9 mouse cellular contexts compared by ENCODE assay signal in genomic region chr9:119978811-119979441, GRCm38 (mm10). TPM values are rescaled to one million over a fixed set of nuclear protein-coding genes. Genes with fewer than 3 reads are reported as not detected.
DNase-seq lines count a peak whose midpoint lies in the region; ATAC-seq and TF ChIP-seq lines count a peak whose summit lies in the region.
"Had no signal": no experiment of that assay in that cellular context is flagged by ENCODE, and none has a peak within 500 bp of the region (broad histone marks: within the 10 kb centered on the region; RNA-seq: fewer than 3 reads in every experiment).

No protein-coding gene starts in this region.

- H3K27ac ChIP-seq in cerebellum, adult 2 months (ENCODE audit: insufficient read depth, low read length) = peak overlapping the region; percentile 24; the same call in 1 of the 2 replicates
- 0 out of 2 replicates have a peak overlapping the region, but pooled peaks have one; percentile 6 for H3K27ac ChIP-seq in liver, adult 2 months (replicated peaks; ENCODE audit: insufficient read depth, low read depth, low read length)
- peak overlapping the region; percentile 9; the same call in 1 of the 2 replicates for H3K27ac ChIP-seq in cortical plate, adult 2 months (ENCODE audit: insufficient read depth, low read length)

- peaks cover 60% of the 10 kb centered on the region for H3K79me2 ChIP-seq in liver, adult 2 months (ENCODE audit: control insufficient read depth, insufficient read depth, low read length)
- H3K79me2 ChIP-seq in myocyte (ENCODE audit: control insufficient read depth, insufficient read depth) = peaks cover 39% of the 10 kb centered on the region

- peak overlapping the region; percentile 24 for H3K4me2 ChIP-seq in myocyte (ENCODE audit: low read depth)

- no peak overlapping the region for H3ac ChIP-seq in myocyte (ENCODE audit: control insufficient read depth, insufficient read length)

- ATAC-seq in cerebellum, adult (ENCODE audit: insufficient number of reproducible peaks, low FRiP score, low TSS enrichment) = no peak

- H3K9ac ChIP-seq in liver, adult 2 months (ENCODE audit: low read depth, low read length) = peak overlapping the region; percentile 21; the same call in 1 of the 2 replicates

- no peak for TF ChIP-seq CTCF in cerebellum, adult 2 months (IDR thresholded peaks at IDR 0.05; ENCODE audit: borderline replicate concordance, insufficient read depth, low read depth, low read length)
- TF ChIP-seq CTCF in liver, adult 2 months (IDR thresholded peaks at IDR 0.05; ENCODE audit: low read depth, low read length) = no peak
- TF ChIP-seq CTCF in cortical plate, adult 2 months (IDR thresholded peaks at IDR 0.05; ENCODE audit: extremely low read depth, insufficient read depth, low read length) = no peak

- WGBS in cerebellum, adult 2 months = 62% methylated on average over 6 of the region's 6 CpGs
- 67% methylated on average over 6 of the region's 6 CpGs for WGBS in liver, adult 2 months

- DNase-seq in cerebellum, adult 2 months = peak; percentile 43 to 62
- DNase-seq in liver, adult 2 months (ENCODE audit: extremely low read depth, low read depth, low spot score) = peak; percentile 56
- DNase-seq in liver = no peak
- no peak for DNase-seq in retina, postnatal 1 day
- no peak for DNase-seq in ovary, postnatal 10 days (ENCODE audit: low spot score)

- H3K4me3 ChIP-seq in cerebellum, adult 2 months (replicated peaks; ENCODE audit: insufficient read depth, low read depth, low read length) = no peak overlapping the region
- H3K4me3 ChIP-seq in liver, adult 2 months (ENCODE audit: insufficient read depth, low read depth, low read length) = no peak overlapping the region
- H3K4me3 ChIP-seq in cortical plate, adult 2 months (ENCODE audit: insufficient read depth, low read length) = no peak overlapping the region
- no peak overlapping the region for H3K4me3 ChIP-seq in myocyte

- no peak for TF ChIP-seq POLR2A in cerebellum, adult 2 months (IDR thresholded peaks at IDR 0.05; ENCODE audit: borderline replicate concordance, insufficient read depth, low read length)
- TF ChIP-seq POLR2A in liver, adult 2 months (IDR thresholded peaks at IDR 0.05; ENCODE audit: extremely low read depth, insufficient read depth, low read length) = no peak
- TF ChIP-seq POLR2A in cortical plate, adult 2 months (IDR thresholded peaks at IDR 0.05; ENCODE audit: extremely low read depth, insufficient read depth, low read length) = no peak
- TF ChIP-seq POLR2A in myocyte (IDR thresholded peaks at IDR 0.05; ENCODE audit: insufficient read length, low read depth) = no peak

- peaks cover 14% of the 10 kb centered on the region for H3K36me3 ChIP-seq in liver, adult 2 months (ENCODE audit: control insufficient read depth, insufficient read depth, low read length)
- H3K36me3 ChIP-seq in myocyte (ENCODE audit: control insufficient read depth, insufficient read depth) = peaks cover 5% of the 10 kb centered on the region

- H3K4me1 ChIP-seq in cerebellum, adult 2 months (ENCODE audit: control insufficient read depth, insufficient read depth, low read length) = peaks cover 56% of the 10 kb centered on the region
- H3K4me1 ChIP-seq in liver, adult 2 months (ENCODE audit: control insufficient read depth, insufficient read depth, low read length) = peaks cover 33% of the 10 kb centered on the region
- H3K4me1 ChIP-seq in cortical plate, adult 2 months (ENCODE audit: control insufficient read depth, insufficient read depth, low read length) = peaks cover 30% of the 10 kb centered on the region

- H3K27me3 ChIP-seq in cerebellum, adult 2 months (ENCODE audit: control insufficient read depth, insufficient read depth, low read length) = no peaks in the 10 kb centered on the region
- no peaks in the 10 kb centered on the region for H3K27me3 ChIP-seq in liver, adult 2 months (ENCODE audit: control insufficient read depth, insufficient read depth, low read length)
- H3K27me3 ChIP-seq in myocyte (ENCODE audit: control insufficient read depth, insufficient read depth, insufficient read length) = no peaks in the 10 kb centered on the region

TF ChIP-seq in myocyte, 11 proteins besides CTCF, POLR2A, EP300 and RAD21:
- TF ChIP-seq CEBPB (IDR thresholded peaks at IDR 0.05; ENCODE audit: insufficient read depth, poor library complexity, severe bottlenecking) = no peak
- no peak for TF ChIP-seq POLR2AphosphoS2 (IDR thresholded peaks at IDR 0.05; ENCODE audit: insufficient read length, low read depth)
- no peak for TF ChIP-seq SRF (IDR thresholded peaks at IDR 0.05; ENCODE audit: control insufficient read depth, insufficient read length, low read depth)
- no peak for TF ChIP-seq TCF12 (IDR thresholded peaks at IDR 0.05; ENCODE audit: insufficient read depth, poor library complexity, severe bottlenecking)
- no peak for TF ChIP-seq TCF3 (IDR thresholded peaks at IDR 0.05; ENCODE audit: insufficient read length, low read depth)
- TF ChIP-seq MYOG (IDR thresholded peaks at IDR 0.05; ENCODE audit: control insufficient read depth in 1 of 3, insufficient read depth in 1 of 3, insufficient read length in 2 of 3, low read depth in 2 of 3) = no peak
- no peak for TF ChIP-seq MAX (IDR thresholded peaks at IDR 0.05; ENCODE audit: low read depth)
- no peak for TF ChIP-seq USF1 (IDR thresholded peaks at IDR 0.05; ENCODE audit: low read depth)
- TF ChIP-seq E2F4 (IDR thresholded peaks at IDR 0.05; ENCODE audit: insufficient read depth) = no peak
- TF ChIP-seq MYOD1 (IDR thresholded peaks at IDR 0.05; ENCODE audit: control insufficient read depth in 1 of 3, insufficient read length in 2 of 3, low read depth in 2 of 3) = no peak

RNA-seq across cellular contexts. Expression of gene Csrnp1, which starts 5.5 kb away (rescaled TPM):
- polyA plus RNA-seq in cerebellum, adult 2 months (2012; rRNA removed) = 11.1 and 12.6 TPM in 2 replicates
- total RNA-seq in liver, adult 2 months (2014; rRNA removed) = 5.8 and 9.2 TPM in 2 replicates
- polyA plus RNA-seq in liver, adult 2 months (2012; rRNA removed) = 9.7 and 10.4 TPM in 2 replicates
- polyA plus RNA-seq in cortical plate, adult 2 months (2012; rRNA removed) = 14.8 and 21.3 TPM in 2 replicates
- 9.2 TPM for polyA plus RNA-seq in myocyte (2012; fragmentation: generic; extraction: Trizol)

RNA-seq across cellular contexts. Expression of gene Ttc21a, which starts 41.5 kb away (rescaled TPM):
- polyA plus RNA-seq in cerebellum, adult 2 months (2012; rRNA removed) = 0.56 and 1.2 TPM in 2 replicates
- total RNA-seq in liver, adult 2 months (2014; rRNA removed) = 0.07 TPM in 1 of 2 replicates, not detected in the other
- not detected in 2 replicates for polyA plus RNA-seq in liver, adult 2 months (2012; rRNA removed)
- 0.26 and 0.63 TPM in 2 replicates for polyA plus RNA-seq in cortical plate, adult 2 months (2012; rRNA removed)
- 0.05 TPM for polyA plus RNA-seq in myocyte (2012; fragmentation: generic; extraction: Trizol)

RNA-seq across cellular contexts. Expression of gene Gorasp1, which starts 41.6 kb away (rescaled TPM):
- 22.1 and 23.6 TPM in 2 replicates for polyA plus RNA-seq in cerebellum, adult 2 months (2012; rRNA removed)
- total RNA-seq in liver, adult 2 months (2014; rRNA removed) = 10.9 and 11.5 TPM in 2 replicates
- polyA plus RNA-seq in liver, adult 2 months (2012; rRNA removed) = 18.1 and 20.7 TPM in 2 replicates
- 20.0 and 20.6 TPM in 2 replicates for polyA plus RNA-seq in cortical plate, adult 2 months (2012; rRNA removed)
- polyA plus RNA-seq in myocyte (2012; fragmentation: generic; extraction: Trizol) = 10.5 TPM

RNA-seq across cellular contexts. Expression of gene Xirp1, which starts 44.5 kb away (rescaled TPM):
- 0.03 and 0.05 TPM in 2 replicates for polyA plus RNA-seq in cerebellum, adult 2 months (2012; rRNA removed)
- under 0.01 and 0.09 TPM in 2 replicates for total RNA-seq in liver, adult 2 months (2014; rRNA removed)
- 0.11 TPM in 2 replicates for polyA plus RNA-seq in liver, adult 2 months (2012; rRNA removed)
- polyA plus RNA-seq in cortical plate, adult 2 months (2012; rRNA removed) = 0.04 TPM in 2 replicates
- polyA plus RNA-seq in myocyte (2012; fragmentation: generic; extraction: Trizol) = 35.6 TPM
- polyA plus RNA-seq: kidney, embryonic 14.5 days had no signal

Comparison
In these comparisons a context has a peak if more than half of its experiments do, and no peak if none do; other contexts are left out.
1. DNase-seq: peak in cerebellum, adult 2 months (2 of 2) and liver, adult 2 months (single experiment); none in liver (single experiment), retina, postnatal 1 day (single experiment) and ovary, postnatal 10 days (single experiment).
2. Peak in every context shown above with its lines, with median percentiles within 50 percentile points of each other: H3K27ac ChIP-seq.